Mouse (Mus musculus) left cerebral cortex, postnatal 4 days (tissue): ENCODE measurements around the gene Btg3. TPM values are rescaled to one million over a fixed set of nuclear protein-coding genes. Genes with fewer than 3 reads are reported as not detected.
A peak's percentile ranks its signal among the peaks of the same experiment; 100 is the strongest.

Experiments
- DNase-seq: peaks from one replicate; pipeline ENCODE4 v3.0.0-alpha.2; 2022
- intact Hi-C: fragments of 180-260 bp; cut with DNase I; formaldehyde crosslinking; loops from one replicate; pipeline ENCODE4 v1.15.1; 2025
- total RNA-seq, 2 experiments: library from RNA; stranded (reverse); gene quantifications; 2 replicates each; pipeline ENCODE4 v1.2.3; 2021

Btg3 gene
- total RNA-seq, 2 experiments from 2014 or later: 3.5 to 5.4 TPM

DNA sequence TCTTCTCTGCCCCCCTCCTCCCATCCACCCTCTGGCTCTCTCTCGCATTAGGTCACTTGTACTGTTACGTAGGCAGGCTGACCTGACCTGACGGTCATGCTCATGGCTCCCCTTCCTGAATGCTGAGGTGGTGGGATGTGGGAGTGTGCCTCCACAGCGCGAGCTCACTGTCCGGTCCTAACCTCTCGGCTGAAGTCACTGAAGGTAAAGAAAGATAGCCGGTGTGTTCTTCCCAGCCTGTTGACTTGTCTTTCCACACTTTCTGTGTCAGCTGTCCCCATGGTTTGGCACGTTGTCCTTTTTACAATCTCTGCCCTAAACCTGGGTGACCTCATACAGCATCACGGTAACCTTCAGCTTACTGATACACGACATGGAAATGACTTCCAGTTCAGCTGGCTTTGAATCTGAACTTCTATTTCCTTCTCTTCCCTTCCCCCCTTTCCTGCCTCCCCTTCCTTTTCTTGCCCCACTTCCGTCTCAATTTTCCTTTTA is 71.3 kb downstream of the Btg3 start:
- no peak for DNase-seq
- intact Hi-C loops: no loop called here

DNA sequence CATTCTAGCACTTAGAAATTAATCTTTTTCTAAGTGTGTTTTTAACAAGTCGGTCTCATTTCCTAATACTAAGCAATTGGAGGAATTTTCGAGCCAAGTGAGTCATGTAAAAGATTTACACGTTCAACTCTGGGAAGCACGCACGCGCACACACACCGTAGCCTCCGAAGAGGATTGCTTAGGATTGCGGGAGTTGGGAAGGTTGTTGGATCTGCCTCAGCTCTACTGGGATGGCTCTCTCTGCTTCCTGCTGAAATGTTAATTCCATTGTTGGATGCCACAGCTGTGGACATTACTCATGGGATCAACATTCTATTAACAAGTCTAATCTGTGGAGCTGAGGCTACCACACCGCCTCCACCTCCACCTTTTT is 74.3 kb downstream of the Btg3 start:
- intact Hi-C loops: no loop called here
- DNase-seq: no peak

DNA sequence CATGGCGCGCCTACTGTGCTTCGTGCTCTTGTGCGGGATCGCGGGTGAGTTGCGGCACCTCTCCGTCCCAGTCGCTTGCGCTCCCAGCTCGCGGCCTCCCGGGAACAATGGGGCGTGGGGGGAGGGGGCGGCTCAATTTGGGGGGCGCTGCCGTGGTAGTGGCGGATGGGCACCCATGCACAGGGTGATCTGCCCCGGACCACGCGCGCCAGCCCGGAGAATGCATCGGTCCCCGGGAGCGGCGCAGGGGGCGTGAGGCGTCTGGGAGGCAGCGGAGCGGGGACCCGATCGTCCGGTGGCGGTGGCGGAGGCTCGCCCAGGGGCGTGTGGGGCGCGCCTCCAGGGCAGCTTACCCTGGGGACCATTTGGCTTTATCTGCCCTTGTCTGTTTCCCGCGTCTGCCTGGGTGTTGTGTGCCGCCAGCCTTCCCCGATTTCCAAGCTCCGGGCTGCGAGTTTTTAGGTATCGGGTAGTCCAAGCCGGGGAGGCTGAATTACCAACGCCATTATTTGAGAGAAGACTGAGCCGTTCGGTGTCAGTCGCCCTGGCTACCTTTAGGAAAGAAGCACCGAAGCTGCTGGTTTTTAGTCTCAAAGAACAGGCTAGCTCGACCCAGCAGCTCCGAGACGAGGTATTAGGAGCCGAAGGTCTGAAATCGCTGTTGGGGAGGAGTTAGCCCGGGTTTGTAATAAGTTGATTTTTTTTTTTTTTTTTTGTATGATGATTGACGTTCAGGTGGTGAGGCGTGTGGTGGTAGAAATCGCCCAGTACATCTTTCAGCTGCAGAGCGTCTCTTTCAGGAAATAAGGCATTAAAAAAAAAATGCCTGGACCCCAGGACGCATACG is 74.9 kb downstream of the Btg3 start:
- DNase-seq: peak; percentile 40
- intact Hi-C loops: no loop called here

DNA sequence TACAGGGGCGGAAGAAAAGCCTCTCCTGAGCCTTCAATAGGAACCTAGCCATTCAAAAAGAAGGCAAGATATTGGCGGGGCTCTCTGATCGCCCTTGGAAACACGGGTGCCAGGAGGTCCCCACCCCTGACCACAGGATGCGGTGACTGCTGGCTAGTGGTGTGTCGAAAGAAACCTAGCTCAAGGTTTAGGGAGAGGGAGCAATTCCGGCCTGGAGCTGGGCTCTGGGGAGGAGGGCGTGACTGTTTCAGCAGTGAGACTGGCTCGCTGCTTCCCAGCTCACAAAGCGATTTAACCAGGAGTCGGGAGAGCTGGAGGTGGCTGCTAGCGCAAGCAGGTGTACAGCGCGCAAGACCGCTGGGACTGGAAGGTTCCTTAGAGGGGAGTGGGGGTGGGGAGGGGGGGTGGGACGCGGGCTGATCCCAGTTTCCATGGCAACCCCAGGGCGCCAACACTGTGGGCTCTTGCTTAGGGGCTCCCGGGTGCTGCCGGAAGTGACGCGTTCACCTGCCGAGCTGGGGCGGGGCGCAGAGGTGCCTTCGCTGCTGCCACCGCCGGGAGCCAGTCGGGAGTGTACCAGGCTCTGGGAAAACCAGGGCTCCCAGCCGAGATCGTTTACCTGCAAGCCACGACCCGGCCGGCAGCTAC is 75.7 kb downstream of the Btg3 start, which contains the start of gene Cxadr:
Gene Cxadr (plus strand): TSS at position 307 of the 648 bp plus-strand sequence.
- intact Hi-C loops: no loop called here
- DNase-seq: peak; percentile 82

DNA sequence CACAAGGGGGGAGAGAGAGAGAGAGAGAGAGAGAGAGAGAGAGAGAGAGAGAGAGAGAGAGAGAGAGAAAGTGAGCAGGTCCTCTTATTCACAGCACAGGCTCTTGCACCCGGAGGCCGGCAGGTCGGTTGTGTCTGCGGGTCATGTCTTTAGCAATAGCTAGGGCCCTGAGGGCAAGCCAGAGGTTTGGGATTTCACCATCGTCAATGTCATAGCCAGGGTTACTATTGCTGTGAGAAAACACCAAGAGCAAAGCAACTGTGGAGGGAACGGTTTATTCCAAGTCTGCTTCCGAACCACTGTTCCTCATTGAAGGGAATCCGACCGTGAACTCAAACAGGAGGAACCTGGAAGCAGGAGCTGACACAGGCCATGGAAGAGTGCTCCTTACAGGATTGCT is 80.9 kb downstream of the Btg3 start:
- intact Hi-C loops: no loop called here
- DNase-seq: no peak

DNA sequence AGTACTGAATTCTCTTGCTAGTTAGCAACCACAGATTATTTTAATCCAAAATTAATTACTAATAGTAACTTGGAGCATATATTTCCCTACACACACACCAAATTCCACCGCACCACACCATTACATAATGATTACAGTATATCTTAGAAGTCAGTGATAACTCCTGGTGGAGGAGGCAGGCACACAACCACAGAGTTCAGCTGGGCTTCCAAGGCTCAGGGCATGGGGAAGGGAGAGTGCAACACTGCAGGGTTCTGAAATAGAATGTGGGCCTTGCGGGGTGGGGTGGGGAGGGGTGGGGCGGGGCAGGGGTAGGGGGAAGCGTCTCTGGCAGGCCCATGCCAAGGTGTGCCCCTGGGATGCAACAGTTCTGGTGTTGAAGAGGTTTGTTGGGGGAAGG is 81.4 kb downstream of the Btg3 start:
- DNase-seq: no peak
- intact Hi-C loops: no loop called here

DNA sequence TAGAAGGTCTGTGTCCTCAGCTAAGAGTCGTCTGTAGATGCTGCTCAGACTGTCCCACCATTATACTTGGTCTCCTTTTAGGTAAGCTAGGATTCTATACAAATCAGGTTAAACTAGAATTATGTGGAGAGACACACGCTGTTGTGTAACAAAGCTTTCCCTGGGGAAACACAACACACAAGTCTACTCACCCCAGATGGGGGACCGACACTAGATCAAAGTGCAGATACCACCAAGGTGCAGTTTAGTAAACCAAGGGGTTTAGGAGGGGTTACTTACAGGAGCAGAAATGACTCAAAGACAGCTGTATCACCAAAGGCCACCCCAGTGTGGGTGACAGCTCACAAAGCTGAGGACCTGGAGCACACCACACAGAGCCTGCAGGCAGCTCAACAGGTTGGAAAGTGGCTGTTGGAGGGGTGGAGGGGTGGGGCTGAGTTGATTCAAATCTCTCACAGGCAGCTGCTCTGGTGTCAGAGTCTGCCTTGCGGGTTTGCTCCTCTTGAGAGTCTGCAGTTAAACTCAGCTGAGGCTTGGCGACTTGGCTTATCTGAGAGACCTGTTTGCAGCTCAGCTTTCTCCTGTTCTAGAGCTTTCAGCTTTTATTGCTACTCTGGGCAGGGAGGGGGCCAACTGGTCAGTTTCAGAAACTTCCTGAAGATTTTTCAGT is 82.3 kb downstream of the Btg3 start:
- intact Hi-C loops: no loop called here
- no peak for DNase-seq

DNA sequence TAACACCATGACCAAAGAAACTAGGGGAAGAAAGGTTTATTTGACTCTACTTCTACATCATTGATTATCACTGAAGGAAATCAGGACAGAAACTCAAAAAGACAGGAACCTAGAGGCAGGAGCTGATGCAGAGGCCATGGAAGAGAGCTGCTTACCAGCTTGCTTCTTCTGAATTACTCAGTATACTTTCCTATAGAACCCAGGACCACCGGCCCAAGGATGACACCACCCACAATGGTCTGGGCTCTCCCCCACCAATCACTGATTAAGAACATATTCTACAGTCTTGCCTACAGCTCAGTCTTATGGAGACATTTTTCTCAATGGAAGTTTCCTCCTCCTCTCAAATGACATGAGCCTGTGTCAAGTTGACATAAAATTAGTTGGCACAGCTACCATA is 82.9 kb downstream of the Btg3 start:
- intact Hi-C loops: no loop called here
- DNase-seq: no peak

DNA sequence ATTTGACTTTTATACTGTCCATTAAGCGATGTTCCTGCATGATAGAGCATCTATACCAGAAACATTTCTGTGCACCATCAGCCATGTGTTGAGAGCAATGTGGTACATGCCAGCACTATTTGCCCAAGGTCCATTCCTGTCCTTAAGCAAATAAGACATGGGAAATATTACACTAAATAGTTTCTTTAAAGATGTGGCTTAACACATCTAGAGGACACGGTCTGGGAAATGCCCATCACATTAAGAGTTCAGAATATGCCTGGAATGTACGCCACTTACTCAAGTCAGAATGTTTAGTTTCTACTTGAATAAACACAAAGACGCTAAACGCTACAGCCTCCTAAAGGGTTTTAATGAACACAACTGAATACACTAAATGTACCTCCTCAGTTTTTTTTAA is 93.8 kb downstream of the Btg3 start:
- intact Hi-C loops: no loop called here
- DNase-seq: no peak

Other genes with a start within 250 kb of the Btg3 start
- 100 to 1,000 TPM; 293 to 303 TPM for gene Cxadr, start 75.7 kb downstream of the Btg3 start, total RNA-seq
- 1 to 10 TPM; 6.8 to 7.0 TPM for gene D16Ertd472e, start 199.5 kb upstream of the Btg3 start, total RNA-seq